Mouse (Mus musculus): ENCODE data around the gene Hcar2.

GRCm38 (mm10) chr5:123883891-123884290 lies 18.6 kb upstream of the Hcar2 start:
- TF ChIP-seq POLR2A (IDR thresholded peaks at IDR 0.05; ENCODE audit: low read depth, low read length) (no peak), CTCF (conservative IDR thresholded peaks at IDR 0.05; ENCODE audit: insufficient read depth, insufficient read length, low read depth, low read length) (no peak)

Data from kidney, adult 2 months (tissue).